Comparison of ENCODE assay signal across 26 mouse cellular contexts in genomic region chr13:48756769-48757168, GRCm38 (mm10).
DNase-seq lines count a peak whose midpoint lies in the region; ATAC-seq and TF ChIP-seq lines count a peak whose summit lies in the region.
"Had no signal": no experiment of that assay in that cellular context is flagged by ENCODE, and none has a peak within 500 bp of the region (broad histone marks: within the 10 kb centered on the region; RNA-seq: fewer than 3 reads in every experiment).

No protein-coding gene starts in this region.

- H3K9me3 ChIP-seq in lung, embryonic 14.5 days (ENCODE audit: low read depth, low read length) = no peaks in the 10 kb centered on the region
- H3K9me3 ChIP-seq in E14TG2a.4 (ENCODE audit: low read length) = no peaks in the 10 kb centered on the region
- H3K9me3 ChIP-seq in stomach, embryonic 15.5 days = no peaks in the 10 kb centered on the region
- H3K9me3 ChIP-seq in embryonic facial prominence, embryonic 10.5 days = no peaks in the 10 kb centered on the region
- H3K9me3 ChIP-seq: embryonic facial prominence, embryonic 13.5 days; forebrain, embryonic 12.5 days; forebrain, embryonic 15.5 days; heart, embryonic 10.5 days; heart, embryonic 13.5 days had no signal

- no peak for TF ChIP-seq CTCF in lung, embryonic 14.5 days (IDR thresholded peaks at IDR 0.05; ENCODE audit: low read depth)
- no peak for TF ChIP-seq CTCF in E14TG2a.4 (conservative IDR thresholded peaks at IDR 0.05; ENCODE audit: low read length)

- H3K4me1 ChIP-seq in lung, embryonic 14.5 days (ENCODE audit: insufficient read depth) = no peaks in the 10 kb centered on the region
- no peaks in the 10 kb centered on the region for H3K4me1 ChIP-seq in E14TG2a.4 (replicated peaks; ENCODE audit: low read depth, low read length)
- H3K4me1 ChIP-seq in stomach, embryonic 15.5 days = no peaks in the 10 kb centered on the region
- peaks cover 16% of the 10 kb centered on the region for H3K4me1 ChIP-seq in embryonic facial prominence, embryonic 10.5 days
- H3K4me1 ChIP-seq: embryonic facial prominence, embryonic 13.5 days; forebrain, embryonic 15.5 days; heart, embryonic 10.5 days; heart, embryonic 13.5 days had no signal

- H3K36me3 ChIP-seq in lung, embryonic 14.5 days (ENCODE audit: insufficient read depth) = no peaks in the 10 kb centered on the region
- no peaks in the 10 kb centered on the region for H3K36me3 ChIP-seq in E14TG2a.4 (ENCODE audit: insufficient read depth, low read length)
- H3K36me3 ChIP-seq in stomach, embryonic 15.5 days = no peaks in the 10 kb centered on the region
- no peaks in the 10 kb centered on the region for H3K36me3 ChIP-seq in embryonic facial prominence, embryonic 10.5 days (replicated peaks)
- H3K36me3 ChIP-seq: embryonic facial prominence, embryonic 13.5 days; forebrain, embryonic 12.5 days; forebrain, embryonic 15.5 days; heart, embryonic 10.5 days; heart, embryonic 13.5 days had no signal

- no peak overlapping the region for H3K9ac ChIP-seq in lung, embryonic 14.5 days
- no peak overlapping the region for H3K9ac ChIP-seq in stomach, embryonic 15.5 days
- H3K9ac ChIP-seq: embryonic facial prominence, embryonic 13.5 days; forebrain, embryonic 12.5 days; forebrain, embryonic 15.5 days; heart, embryonic 13.5 days; hindbrain, embryonic 14.5 days had no signal

- no peak overlapping the region for H3K27ac ChIP-seq in lung, embryonic 14.5 days (ENCODE audit: low read depth)
- peak overlapping the region; percentile 59; the same call in 1 of the 2 replicates for H3K27ac ChIP-seq in stomach, embryonic 15.5 days
- no peak overlapping the region; the same call in 1 of the 2 replicates for H3K27ac ChIP-seq in embryonic facial prominence, embryonic 10.5 days (replicated peaks)
- H3K27ac ChIP-seq: embryonic facial prominence, embryonic 13.5 days; forebrain, embryonic 12.5 days; forebrain, embryonic 15.5 days; heart, adult 2 months; heart, embryonic 10.5 days; heart, embryonic 13.5 days; hindbrain, embryonic 14.5 days had no signal

- peak; percentile 31 for DNase-seq in lung, embryonic 14.5 days
- DNase-seq in lung, postnatal 4 days = no peak
- no peak for DNase-seq in embryonic facial prominence, embryonic 10.5 days (ENCODE audit: low spot score)
- no peak for DNase-seq in thymus, postnatal 10 days (ENCODE audit: low spot score in 2 of 2)
- DNase-seq: adrenal gland, adult 2 months; adrenal gland, postnatal 14 days; B cell, adult 2 months; cerebellum, adult 11 months; cerebellum, adult 2 months; cerebellum, adult 9-11 months; cerebellum, postnatal 25 days; gastrocnemius, postnatal 10 days; gastrocnemius, postnatal 36 days; heart, adult 2 months; heart, postnatal 14 days; heart, postnatal 4 days had no signal

- no peak for ATAC-seq in lung, embryonic 14.5 days (ENCODE audit: insufficient read depth)
- peak; percentile 48; the same call in 1 of the 2 replicates for ATAC-seq in stomach, embryonic 15.5 days (ENCODE audit: insufficient read depth, low FRiP score, low read depth)
- ATAC-seq: forebrain, embryonic 15.5 days had no signal

- no peak overlapping the region for H3K4me2 ChIP-seq in lung, embryonic 14.5 days
- no peak overlapping the region for H3K4me2 ChIP-seq in stomach, embryonic 15.5 days
- H3K4me2 ChIP-seq: embryonic facial prominence, embryonic 13.5 days; forebrain, embryonic 12.5 days; forebrain, embryonic 15.5 days; heart, embryonic 13.5 days; hindbrain, embryonic 14.5 days had no signal

- H3K27me3 ChIP-seq in lung, embryonic 14.5 days (ENCODE audit: insufficient read depth, low read length) = no peaks in the 10 kb centered on the region
- H3K27me3 ChIP-seq in E14TG2a.4 (ENCODE audit: insufficient read depth, low read length) = peaks cover 31% of the 10 kb centered on the region
- H3K27me3 ChIP-seq in stomach, embryonic 15.5 days (replicated peaks) = no peaks in the 10 kb centered on the region
- peaks cover 3% of the 10 kb centered on the region; the same call in 1 of the 2 replicates for H3K27me3 ChIP-seq in embryonic facial prominence, embryonic 10.5 days (replicated peaks; ENCODE audit: low read depth, poor library complexity, severe bottlenecking)
- H3K27me3 ChIP-seq: CH12.LX; forebrain, embryonic 12.5 days; forebrain, embryonic 15.5 days; heart, embryonic 13.5 days had no signal

- WGBS in lung, embryonic 14.5 days = 27% methylated on average over 15 of the region's 15 CpGs
- WGBS in stomach, embryonic 15.5 days = 15% methylated on average over 15 of the region's 15 CpGs
- 64% methylated on average over 15 of the region's 15 CpGs for WGBS in embryonic facial prominence, embryonic 10.5 days

- H3K4me3 ChIP-seq in lung, embryonic 14.5 days (ENCODE audit: low read depth, low read length) = no peak overlapping the region
- 0 out of 2 replicates have a peak overlapping the region, but pooled peaks have one; percentile 20 for H3K4me3 ChIP-seq in E14TG2a.4 (replicated peaks; ENCODE audit: low read length)
- H3K4me3 ChIP-seq in stomach, embryonic 15.5 days (replicated peaks) = no peak overlapping the region
- no peak overlapping the region for H3K4me3 ChIP-seq in embryonic facial prominence, embryonic 10.5 days
- H3K4me3 ChIP-seq: embryonic facial prominence, embryonic 13.5 days; erythroblast, embryonic 14.5 days; forebrain, embryonic 12.5 days; forebrain, embryonic 15.5 days; heart, adult 2 months; heart, embryonic 10.5 days; heart, embryonic 13.5 days had no signal
